Mouse (Mus musculus) liver, embryonic 11.5 days (tissue): ENCODE measurements around the gene Ccdc102a. TPM values are rescaled to one million over a fixed set of nuclear protein-coding genes. Genes with fewer than 3 reads are reported as not detected.

Source experiments
- ATAC-seq: fragments of 200-750 bp; cut with Nextera tagmentation; replicated peaks from 2 replicates; pipeline ENCODE4 v1.8.0; 2017; ENCODE audit warnings: moderate number of reproducible peaks, mild to moderate bottlenecking, moderate TSS enrichment, moderate library complexity; ENCODE audit not compliant: low FRiP score
- DNase-seq: peaks from one replicate; pipeline ENCODE4 v3.0.0-alpha.2; 2017; ENCODE audit warnings: low spot score
- H3K27ac ChIP-seq: fragments of 300-500 bp; sonication (generic); 2 replicates; pipeline ENCODE4 v1.5.1; 2014; ENCODE audit warnings: mild to moderate bottlenecking, low read depth, low read length, control low read depth
- H3K27me3 ChIP-seq: fragments of 300-500 bp; sonication (generic); replicated peaks from 2 replicates; pipeline ENCODE4 v1.6.1; 2014; ENCODE audit warnings: low read length, mixed read lengths; ENCODE audit not compliant: control insufficient read depth, insufficient read depth
- H3K36me3 ChIP-seq: fragments of 300-500 bp; sonication (generic); 2 replicates; pipeline ENCODE4 v1.6.1; 2014; ENCODE audit warnings: mild to moderate bottlenecking, low read length, moderate library complexity, mixed read lengths; ENCODE audit not compliant: control insufficient read depth, insufficient read depth
- H3K4me1 ChIP-seq: fragments of 300-500 bp; sonication (generic); replicated peaks from 2 replicates; pipeline ENCODE4 v1.6.1; 2014; ENCODE audit warnings: low read length, mixed read lengths; ENCODE audit not compliant: control insufficient read depth, insufficient read depth
- H3K4me2 ChIP-seq: fragments of 300-500 bp; sonication (generic); 2 replicates; pipeline ENCODE4 v1.6.1; 2014; ENCODE audit warnings: mild to moderate bottlenecking, control low read depth, moderate library complexity
- H3K4me3 ChIP-seq: fragments of 300-500 bp; sonication (generic); 2 replicates; pipeline ENCODE4 v1.5.1; 2014; ENCODE audit warnings: low read depth, low read length, control low read depth
- H3K9ac ChIP-seq: fragments of 300-500 bp; sonication (generic); 2 replicates; pipeline ENCODE4 v1.6.1; 2014; ENCODE audit warnings: low read depth, low read length, control low read depth
- H3K9me3 ChIP-seq: fragments of 300-500 bp; sonication (generic); 2 replicates; pipeline ENCODE4 v1.6.1; 2016; ENCODE audit warnings: low read length, inconsistent platforms, mixed read lengths; ENCODE audit not compliant: control insufficient read depth
- WGBS: fragments of 180-500 bp; shearing (Covaris S2); extraction: QIAGEN DNeasy Blood & Tissue Kit; methylation state at CpG from one replicate; pipeline ENCODE4 v1.1.7; 2014; 5-methylcytosine and 5-hydroxymethylcytosine counted together
- polyA plus RNA-seq: library from polyadenylated mRNA; unstranded; fragments of >200 nt; fragmentation: Nextera tagmentation; extraction: Ambion mirVana; gene quantifications from 2 replicates; pipeline ENCODE4 v1.2.1, GENCODE M21; 2014

Ccdc102a gene
- polyA plus RNA-seq, 1 experiment from 2014 or later = 17.6 TPM

DNA sequence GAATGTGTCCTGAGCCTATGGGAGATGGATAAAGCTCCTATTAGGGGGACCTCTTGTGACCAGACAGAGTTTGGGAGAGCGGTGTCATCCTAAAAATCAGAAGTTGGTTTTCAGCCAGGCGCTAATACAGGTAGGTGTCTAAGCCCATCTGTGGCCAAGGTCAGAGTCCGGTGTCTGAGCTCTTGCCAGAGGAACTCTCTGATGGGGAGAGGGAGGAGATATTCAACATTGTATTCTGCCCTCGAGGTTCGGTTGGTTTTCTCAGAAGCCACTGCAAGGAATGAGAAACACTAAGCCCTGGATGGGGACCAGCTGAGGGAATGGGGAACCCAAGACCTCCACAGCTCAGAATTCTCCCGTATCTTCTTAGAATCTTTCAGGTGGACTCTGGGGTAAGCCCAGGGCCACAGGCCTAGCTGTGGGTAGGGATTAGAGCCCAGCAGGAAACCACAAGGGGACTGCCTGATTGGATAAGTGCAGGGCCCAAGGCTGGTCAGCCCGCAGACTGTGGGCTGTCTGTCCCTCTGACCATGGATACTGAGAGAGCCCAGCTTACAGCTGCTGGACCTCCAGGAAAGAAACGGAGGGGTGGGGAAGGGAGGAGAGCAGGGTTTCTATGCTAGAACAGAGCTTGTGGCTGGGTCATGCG, 1.5 kb downstream of the Ccdc102a start:
- H3K27ac ChIP-seq = peak overlapping the region; percentile 52; the same call in 1 of the 2 replicates
- peak overlapping the region; percentile 97 for H3K4me2 ChIP-seq
- WGBS = 35% methylated on average over 9 of the region's 9 CpGs
- H3K36me3 ChIP-seq = peaks cover 2% of the 10 kb centered on the region; the same call in 1 of the 2 replicates
- peak overlapping the region; percentile 76 for H3K4me3 ChIP-seq
- peak; percentile 5; the same call in 1 of the 2 replicates for ATAC-seq
- H3K27me3 ChIP-seq = peaks cover 11% of the 10 kb centered on the region
- no peak for DNase-seq
- H3K4me1 ChIP-seq = peaks cover 42% of the 10 kb centered on the region
- H3K9me3 ChIP-seq = no peaks in the 10 kb centered on the region
- peak overlapping the region; percentile 71 for H3K9ac ChIP-seq

DNA sequence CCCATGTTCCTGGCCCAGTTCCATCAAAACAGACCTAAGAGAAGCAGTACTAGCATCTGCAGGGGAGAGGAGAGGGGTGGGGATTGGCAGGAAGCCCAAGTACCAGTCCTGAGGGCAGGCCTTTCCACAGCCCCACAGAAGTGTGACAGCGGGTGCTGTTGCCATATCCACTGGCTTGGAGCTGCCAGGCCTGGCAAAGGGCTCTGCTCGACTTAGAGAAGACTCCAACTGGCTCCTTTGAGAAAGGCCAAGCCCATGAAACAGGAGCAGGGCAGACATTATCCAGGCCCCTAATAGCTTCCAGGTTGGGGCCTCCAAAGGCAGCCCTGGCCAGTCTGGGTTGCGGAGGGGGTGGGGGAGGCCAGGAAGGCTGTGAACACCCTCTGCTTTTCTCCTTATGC, 3.2 kb downstream of the Ccdc102a start:
- Histone ChIP-seq H3K36me3 (peaks cover 3% of the 10 kb centered on the region; the same call in 1 of the 2 replicates), H3K4me1 (peaks cover 44% of the 10 kb centered on the region), H3K9ac (no peak overlapping the region), H3K27ac (no peak overlapping the region), H3K27me3 (peaks cover 11% of the 10 kb centered on the region), H3K4me2 (no peak overlapping the region), H3K4me3 (no peak overlapping the region), H3K9me3 (no peaks in the 10 kb centered on the region)
- WGBS = 69% methylated on average over 3 of the region's 3 CpGs
- no peak for ATAC-seq
- no peak for DNase-seq

DNA sequence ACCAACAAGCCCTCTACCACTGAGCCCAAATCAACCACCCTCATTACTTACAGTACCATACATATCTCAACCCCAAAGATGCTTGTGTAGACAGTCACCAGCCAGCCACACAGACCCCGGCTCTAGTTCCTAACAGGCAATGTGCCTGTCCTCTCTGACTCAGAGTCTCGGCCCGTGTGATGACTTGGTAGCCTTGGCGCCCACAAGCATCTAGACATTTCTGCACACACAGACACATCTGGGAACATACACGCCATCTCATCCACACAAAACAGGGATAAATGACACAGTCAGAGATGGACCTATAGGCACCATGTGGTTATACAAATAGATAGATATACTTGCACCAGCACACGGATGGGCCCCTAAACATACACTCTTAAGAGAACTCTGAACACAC, 3.6 kb downstream of the Ccdc102a start:
- Histone ChIP-seq H3K4me3 (no peak overlapping the region), H3K27ac (no peak overlapping the region), H3K4me1 (peaks cover 41% of the 10 kb centered on the region), H3K36me3 (peaks cover 3% of the 10 kb centered on the region; the same call in 1 of the 2 replicates), H3K9me3 (no peaks in the 10 kb centered on the region), H3K27me3 (peaks cover 11% of the 10 kb centered on the region), H3K9ac (no peak overlapping the region), H3K4me2 (no peak overlapping the region)
- WGBS = 83% methylated on average over 6 of the region's 6 CpGs
- no peak for DNase-seq
- no peak for ATAC-seq

- WGBS = 24% methylated on average over 77 of the region's 77 CpGs
- H3K4me1 ChIP-seq = peaks cover 35% of the 10 kb centered on the region
- no peak overlapping the region for H3K27ac ChIP-seq
- no peaks in the 10 kb centered on the region for H3K9me3 ChIP-seq
- H3K9ac ChIP-seq = no peak overlapping the region; the same call in 1 of the 2 replicates
- DNase-seq (peak; percentile 77), ATAC-seq (no peak)
- peaks cover 3% of the 10 kb centered on the region; the same call in 1 of the 2 replicates for H3K36me3 ChIP-seq
- peak overlapping the region; percentile 73 for H3K4me2 ChIP-seq
- H3K27me3 ChIP-seq = peaks cover 11% of the 10 kb centered on the region
- H3K4me3 ChIP-seq = peak overlapping the region; percentile 41
Observed at GRCm38 (mm10) chr8:94913061-94913660, 4.7 kb downstream of the Ccdc102a start.

GRCm38 (mm10) chr8:94908847-94909246, 9.1 kb downstream of the Ccdc102a start:
- no peak overlapping the region for H3K4me3 ChIP-seq
- ATAC-seq = peak; percentile 63; the same call in 1 of the 2 replicates
- H3K9me3 ChIP-seq = no peaks in the 10 kb centered on the region
- DNase-seq = peak; percentile 81
- no peak overlapping the region for H3K27ac ChIP-seq
- H3K36me3 ChIP-seq = peaks cover 5% of the 10 kb centered on the region; the same call in 1 of the 2 replicates
- H3K9ac ChIP-seq = no peak overlapping the region
- peaks cover 10% of the 10 kb centered on the region for H3K27me3 ChIP-seq
- 6% methylated on average over 4 of the region's 4 CpGs for WGBS
- H3K4me1 ChIP-seq = peaks cover 11% of the 10 kb centered on the region; the same call in 1 of the 2 replicates
- no peak overlapping the region for H3K4me2 ChIP-seq

DNA sequence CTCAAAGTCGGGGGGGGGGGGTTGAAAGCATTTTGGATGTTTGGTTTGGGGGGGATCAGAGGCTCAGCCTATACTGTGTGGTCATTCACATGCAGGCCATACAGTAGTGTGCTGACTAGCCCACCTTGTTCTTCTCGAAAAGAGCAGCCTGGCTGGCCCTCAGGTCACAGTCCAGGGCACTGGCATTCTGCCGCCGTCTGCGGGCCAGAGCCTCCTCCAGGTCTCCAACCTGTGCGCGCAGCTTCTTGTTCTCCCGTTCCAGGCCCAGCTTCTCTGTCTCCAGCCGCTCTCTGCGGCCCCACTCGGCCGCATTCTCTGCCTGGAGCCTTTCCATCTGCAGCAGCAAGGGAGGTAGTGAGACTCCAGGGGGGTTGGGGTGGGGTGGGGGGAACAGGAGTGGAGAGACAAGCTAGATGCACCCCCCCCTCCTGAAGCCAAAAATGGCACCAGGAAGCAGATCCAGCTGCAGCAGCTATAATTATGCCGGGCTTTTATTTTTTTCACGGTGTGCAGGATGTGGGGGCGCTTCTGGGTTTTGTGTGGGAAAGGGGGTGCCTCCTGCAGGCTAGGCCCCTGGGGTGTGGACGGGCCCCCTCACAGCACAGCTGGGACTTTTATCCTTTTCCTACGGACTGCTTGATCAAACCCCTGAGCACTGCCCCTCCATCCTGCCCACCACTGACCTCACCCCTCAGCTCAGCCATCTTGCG, 10.2 kb downstream of the Ccdc102a start:
- no peak overlapping the region for H3K9ac ChIP-seq
- ATAC-seq = no peak
- peaks cover 3% of the 10 kb centered on the region; the same call in 1 of the 2 replicates for H3K4me1 ChIP-seq
- no peaks in the 10 kb centered on the region for H3K9me3 ChIP-seq
- 84% methylated on average over 18 of the region's 18 CpGs for WGBS
- peaks cover 9% of the 10 kb centered on the region; the same call in 1 of the 2 replicates for H3K36me3 ChIP-seq
- DNase-seq = no peak
- H3K27ac ChIP-seq = no peak overlapping the region
- H3K4me3 ChIP-seq = no peak overlapping the region
- H3K4me2 ChIP-seq = no peak overlapping the region
- no peaks in the 10 kb centered on the region; the same call in 1 of the 2 replicates for H3K27me3 ChIP-seq

DNA sequence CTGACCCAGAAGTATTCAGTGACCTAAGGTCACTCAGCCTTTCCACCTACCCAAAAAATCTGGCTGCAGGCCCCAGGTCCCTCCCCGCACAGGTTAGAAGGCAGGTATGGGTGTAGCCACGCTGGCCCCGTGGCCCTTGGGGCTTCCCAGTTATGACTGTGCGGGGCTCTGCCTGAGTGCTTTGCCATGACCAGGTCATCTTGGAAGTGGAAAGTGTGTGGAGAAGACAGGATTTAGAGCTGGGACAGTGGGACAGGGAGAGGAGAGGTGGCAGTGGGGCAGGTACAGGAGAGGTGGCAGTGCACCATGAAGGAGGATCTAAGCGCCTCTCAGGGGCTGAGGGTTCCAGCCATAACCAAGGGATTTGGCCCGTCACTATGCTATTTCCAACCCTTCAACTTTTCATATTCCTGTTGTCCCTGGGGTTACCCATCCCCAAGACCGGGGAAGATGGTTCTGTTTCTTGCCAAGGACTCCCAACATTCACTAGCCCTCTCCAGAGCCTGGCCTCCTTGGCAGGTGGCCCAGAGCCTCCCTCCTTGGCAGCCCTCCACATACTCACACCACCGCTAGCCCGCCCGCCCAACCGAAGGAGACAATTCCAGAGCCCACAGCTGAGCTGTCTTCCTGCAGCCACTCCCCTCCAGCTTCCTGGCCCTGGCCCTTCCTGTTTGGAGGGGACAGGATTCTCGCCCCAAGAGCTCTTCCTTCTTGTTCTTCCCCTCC, 13.3 kb downstream of the Ccdc102a start:
- no peak for DNase-seq
- peaks cover 6% of the 10 kb centered on the region; the same call in 1 of the 2 replicates for H3K36me3 ChIP-seq
- H3K9ac ChIP-seq = no peak overlapping the region
- no peak overlapping the region for H3K4me2 ChIP-seq
- H3K9me3 ChIP-seq = no peaks in the 10 kb centered on the region
- 82% methylated on average over 12 of the region's 12 CpGs for WGBS
- H3K4me3 ChIP-seq = no peak overlapping the region
- peak overlapping the region; percentile 26; the same call in 1 of the 2 replicates for H3K27ac ChIP-seq
- H3K27me3 ChIP-seq = no peaks in the 10 kb centered on the region
- ATAC-seq = no peak
- H3K4me1 ChIP-seq = peaks cover 19% of the 10 kb centered on the region

GRCm38 (mm10) chr8:94903709-94904108, 14.2 kb downstream of the Ccdc102a start:
- H3K27me3 ChIP-seq = no peaks in the 10 kb centered on the region
- peaks cover 6% of the 10 kb centered on the region; the same call in 1 of the 2 replicates for H3K36me3 ChIP-seq
- no peak for DNase-seq
- H3K27ac ChIP-seq = no peak overlapping the region
- H3K4me3 ChIP-seq = no peak overlapping the region
- WGBS = 73% methylated on average over 12 of the region's 12 CpGs
- peaks cover 28% of the 10 kb centered on the region for H3K4me1 ChIP-seq
- H3K9ac ChIP-seq = no peak overlapping the region
- H3K4me2 ChIP-seq = no peak overlapping the region
- ATAC-seq = no peak
- no peaks in the 10 kb centered on the region for H3K9me3 ChIP-seq
